Mouse (Mus musculus) heart, adult 2 months (tissue): Measurements from ENCODE around the gene Camsap2. TPM values are rescaled to one million over a fixed set of nuclear protein-coding genes. Genes with fewer than 3 reads are reported as not detected.
A peak's percentile ranks its signal among the peaks of the same experiment; 100 is the strongest.

ENCODE experiments used
- DNase-seq, 2 experiments: peaks; one replicate each; pipeline ENCODE4 v3.0.0; 2021
- H3K27ac ChIP-seq: fragments of 200-600 bp; 2 replicates; pipeline ENCODE4 v1.8.1; 2022
- H3K27me3 ChIP-seq: fragments of 200-500 bp; 2 replicates; pipeline ENCODE4 v1.6.1; 2012; ENCODE audit warnings: mild to moderate bottlenecking, low read length, inconsistent platforms, mixed read lengths; ENCODE audit not compliant: control insufficient read depth, insufficient read depth
- H3K36me3 ChIP-seq: fragments of 200-500 bp; 2 replicates; pipeline ENCODE4 v1.6.1; 2012; ENCODE audit warnings: low read length, inconsistent platforms; ENCODE audit not compliant: control insufficient read depth, insufficient read depth
- H3K4me1 ChIP-seq: fragments of 200-500 bp; 2 replicates; pipeline ENCODE4 v1.6.1; 2011; ENCODE audit warnings: low read length; ENCODE audit not compliant: control insufficient read depth, insufficient read depth
- H3K4me3 ChIP-seq: fragments of 200-600 bp; 2 replicates; pipeline ENCODE4 v1.8.1; 2022
- H3K79me2 ChIP-seq: fragments of 200-500 bp; replicated peaks from 2 replicates; pipeline ENCODE4 v1.6.1; 2012; ENCODE audit warnings: mild to moderate bottlenecking, inconsistent platforms, low read length, moderate library complexity, mixed read lengths; ENCODE audit not compliant: control insufficient read depth, insufficient read depth
- H3K9ac ChIP-seq: fragments of 200-500 bp; 2 replicates; pipeline ENCODE4 v1.6.1; 2012; ENCODE audit warnings: low read depth, mild to moderate bottlenecking, control low read depth, inconsistent platforms, low read length, mixed read lengths
- CTCF ChIP-seq: fragments of 200-600 bp; IDR thresholded peaks from 2 replicates; pipeline ENCODE4 v1.8.1; 2022; ENCODE audit warnings: antibody characterized with exemption, mild to moderate bottlenecking, moderate library complexity
- EP300 ChIP-seq: fragments of 200-500 bp; IDR thresholded peaks from 2 replicates; pipeline ENCODE4 v1.6.1; 2011; ENCODE audit warnings: low read depth, low read length, control low read depth; ENCODE audit not compliant: insufficient read depth
- POLR2A ChIP-seq: fragments of 200-500 bp; IDR thresholded peaks from 2 replicates; pipeline ENCODE4 v1.6.1; 2011; ENCODE audit warnings: mild to moderate bottlenecking, low read depth, low read length, control low read depth; ENCODE audit not compliant: insufficient read depth
- WGBS: fragments of 180-500 bp; shearing (Covaris S2); methylation state at CpG from one replicate; pipeline ENCODE4 v1.1.7; 2018; 5-methylcytosine and 5-hydroxymethylcytosine counted together
- intact Hi-C: fragments of 180-260 bp; cut with DNase I; formaldehyde crosslinking; loops from one replicate; pipeline ENCODE4 v1.15.1; 2025
- polyA plus RNA-seq: library from polyadenylated mRNA; depleted of rRNA; stranded (reverse); fragments of >200 nt; gene quantifications from 2 replicates; pipeline ENCODE4 v1.2.3, GENCODE M21; 2012
- total RNA-seq, 2 experiments: library from RNA; stranded (reverse); gene quantifications; 2 replicates each; pipeline ENCODE4 v1.2.3; 2021

The Camsap2 gene
- total and polyA plus RNA-seq, 3 experiments = 4.3 to 21.3 (median 21.2) TPM

DNA sequence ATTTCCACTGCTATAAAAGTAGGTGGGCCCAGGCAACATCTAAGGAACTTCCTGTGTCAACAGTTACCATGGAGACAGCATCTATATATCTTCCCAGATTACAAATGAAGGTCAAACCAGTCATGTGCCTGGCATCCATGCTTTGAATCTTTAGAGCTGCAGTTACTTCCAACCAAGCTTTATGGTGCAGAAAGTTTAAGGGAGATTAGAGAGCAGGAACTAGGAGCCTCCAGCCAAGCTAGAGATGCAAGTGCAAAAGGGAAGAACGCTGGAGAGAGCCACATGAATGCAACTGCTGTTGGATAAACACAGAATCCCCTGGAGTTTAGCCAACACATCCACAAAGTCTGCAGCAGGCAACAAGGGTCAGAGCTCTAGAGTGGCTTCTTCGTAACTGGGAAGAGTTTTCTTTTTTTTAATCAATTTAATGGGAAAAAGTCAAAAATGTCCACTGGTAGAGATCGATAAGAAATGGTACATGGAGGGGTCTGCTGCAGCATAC, 4.8 kb upstream of the Camsap2 start:
- H3K27ac ChIP-seq = no peak overlapping the region
- no peak overlapping the region for H3K9ac ChIP-seq
- no peak overlapping the region for H3K4me3 ChIP-seq
- intact Hi-C loops = no loop called here
- TF ChIP-seq EP300 (no peak), CTCF (no peak), POLR2A (no peak)
- no peaks in the 10 kb centered on the region for H3K27me3 ChIP-seq
- H3K79me2 ChIP-seq = no peaks in the 10 kb centered on the region
- no peak for DNase-seq
- H3K4me1 ChIP-seq = no peaks in the 10 kb centered on the region; the same call in 1 of the 2 replicates
- 52% methylated on average over 3 of the region's 3 CpGs for WGBS
- H3K36me3 ChIP-seq = no peaks in the 10 kb centered on the region

DNA sequence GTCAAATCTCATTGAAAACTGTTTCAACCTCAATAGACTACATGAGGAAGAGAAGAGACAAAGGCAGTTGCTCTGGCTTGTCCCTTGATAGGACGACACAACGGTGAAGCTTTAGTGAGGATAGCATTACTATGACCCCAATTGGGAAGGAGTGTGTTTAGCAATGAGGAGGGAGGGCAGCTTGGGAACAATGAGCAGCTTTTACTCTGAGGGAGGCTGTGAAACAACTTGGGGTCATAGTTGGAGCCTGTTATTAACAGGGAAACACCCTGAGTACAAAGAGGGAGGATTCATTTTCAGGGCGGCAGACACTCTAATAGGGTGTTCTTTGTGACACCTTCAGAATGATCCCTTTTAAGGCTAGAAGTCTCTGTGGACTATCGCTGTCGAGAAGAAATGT, 2.2 kb upstream of the Camsap2 start:
- Histone ChIP-seq H3K27me3 (no peaks in the 10 kb centered on the region), H3K36me3 (no peaks in the 10 kb centered on the region), H3K9ac (no peak overlapping the region), H3K4me1 (peaks cover 3% of the 10 kb centered on the region), H3K79me2 (peaks cover 4% of the 10 kb centered on the region), H3K4me3 (no peak overlapping the region), H3K27ac (no peak overlapping the region)
- intact Hi-C loops = loop anchor here (5.0 kb wide), 1 partner anchor 41 kb away; no protein-coding TSS in a partner anchor
- TF ChIP-seq POLR2A (no peak), EP300 (no peak), CTCF (no peak)
- no peak for DNase-seq
- WGBS = 82% methylated on average over 5 of the region's 5 CpGs

DNA sequence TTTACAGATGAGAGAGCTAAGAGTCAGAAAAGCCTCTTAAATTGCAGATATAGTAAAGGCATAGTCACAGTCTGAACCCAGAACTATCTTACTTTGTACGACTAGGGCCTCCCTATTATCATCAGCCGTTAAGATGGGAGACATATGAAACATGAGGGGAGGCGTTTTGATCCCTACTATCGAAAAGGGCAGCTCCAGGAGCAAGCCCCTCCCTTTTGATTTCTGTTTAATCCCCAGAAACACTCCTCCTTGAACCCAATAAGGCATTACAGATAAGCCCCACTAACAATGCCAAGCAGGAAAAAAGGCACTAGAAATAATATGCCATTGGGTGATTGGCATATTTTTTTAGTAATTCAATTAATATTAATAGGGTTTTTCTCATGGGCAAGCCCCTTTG, 1.2 kb upstream of the Camsap2 start:
- Histone ChIP-seq H3K4me3 (no peak overlapping the region), H3K9ac (no peak overlapping the region), H3K4me1 (peaks cover 5% of the 10 kb centered on the region), H3K27ac (no peak overlapping the region), H3K36me3 (no peaks in the 10 kb centered on the region; the same call in 1 of the 2 replicates), H3K79me2 (peaks cover 4% of the 10 kb centered on the region), H3K27me3 (no peaks in the 10 kb centered on the region)
- 67% methylated on average over 4 of the region's 4 CpGs for WGBS
- no peak for DNase-seq
- TF ChIP-seq EP300 (no peak), CTCF (no peak), POLR2A (no peak)
- intact Hi-C loops = loop anchor here (5.0 kb wide), 1 partner anchor 40 kb away; no protein-coding TSS in a partner anchor

DNA sequence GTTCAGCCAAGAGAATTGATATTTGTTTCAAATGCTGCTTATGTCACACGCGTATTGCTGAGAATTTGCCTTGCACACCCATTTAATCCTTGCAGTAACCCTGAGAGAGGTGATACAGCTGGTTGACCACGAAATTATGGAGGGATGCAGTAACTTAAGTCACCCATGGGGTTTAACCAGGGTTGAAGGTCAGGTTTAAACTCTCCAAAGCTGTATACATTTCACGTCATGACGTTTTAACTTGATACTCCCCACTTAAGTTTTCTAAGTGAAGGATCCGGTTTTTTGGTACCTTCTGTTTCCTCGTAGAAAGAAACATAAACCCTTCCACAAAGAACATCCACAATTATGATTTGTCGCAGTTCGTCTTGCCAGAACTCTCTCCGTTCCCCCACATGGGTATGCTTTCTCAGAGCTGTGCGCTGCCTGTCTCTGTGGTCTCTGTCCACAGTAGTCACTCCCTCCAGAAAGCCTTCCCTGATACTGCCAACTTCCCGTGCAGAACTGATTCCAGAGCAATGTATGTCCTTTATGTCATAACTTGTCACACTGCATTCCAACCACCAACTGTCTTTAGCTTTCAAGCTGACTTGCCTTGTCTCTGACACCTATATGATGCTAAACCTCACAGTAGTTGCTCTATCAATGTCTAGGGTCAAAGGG, 600 bp upstream of the Camsap2 start:
- Histone ChIP-seq H3K4me1 (peaks cover 5% of the 10 kb centered on the region), H3K27ac (peak overlapping the region; percentile 99), H3K79me2 (peaks cover 6% of the 10 kb centered on the region), H3K27me3 (no peaks in the 10 kb centered on the region), H3K9ac (peak overlapping the region; percentile 79), H3K4me3 (peak overlapping the region; percentile 68), H3K36me3 (no peaks in the 10 kb centered on the region; the same call in 1 of the 2 replicates)
- no peak for TF ChIP-seq POLR2A
- no peak for TF ChIP-seq EP300
- TF ChIP-seq CTCF = no peak
- no peak for DNase-seq
- intact Hi-C loops = loop anchor here (1.0 to 5.0 kb wide), 2 partner anchors 39 to 68 kb away; no protein-coding TSS in a partner anchor
- 5% methylated on average over 12 of the region's 12 CpGs for WGBS

DNA sequence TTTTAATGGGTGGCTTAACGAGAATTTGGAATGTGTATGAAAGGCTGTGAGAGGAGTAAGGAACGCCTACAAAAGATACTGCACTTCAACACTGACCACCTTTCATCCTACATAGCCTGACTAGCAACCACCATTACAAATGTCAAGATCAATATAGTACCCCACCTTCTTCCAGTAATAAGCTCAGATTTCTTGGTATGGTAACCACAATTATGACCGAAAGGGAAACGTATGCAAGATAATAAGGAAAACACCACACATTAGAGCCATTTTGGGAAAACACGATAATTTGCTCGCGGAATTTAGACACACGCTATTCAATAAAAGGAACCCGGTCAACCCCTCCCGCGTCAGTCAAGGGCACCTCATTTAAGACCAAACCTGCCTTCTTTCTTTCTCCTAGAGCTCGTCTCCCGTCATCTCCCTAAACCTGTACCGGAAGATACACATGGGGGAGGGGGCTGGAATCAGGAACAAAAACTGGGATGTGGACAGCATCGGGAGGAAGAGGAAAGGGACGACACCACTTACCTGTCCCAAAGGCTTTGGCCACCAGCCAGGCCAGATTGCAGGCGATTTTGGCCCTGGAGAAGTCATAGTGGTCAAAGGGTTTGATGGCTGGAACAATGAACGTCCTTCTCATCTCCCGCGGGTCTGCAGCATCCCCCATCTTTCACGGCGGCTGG, 993 bp downstream of the Camsap2 start:
- intact Hi-C loops = loop anchor here (2.0 to 5.0 kb wide), 2 partner anchors 18 to 38 kb away; no protein-coding TSS in a partner anchor
- under 1% methylated on average over 22 of the region's 22 CpGs for WGBS

More for the DNA sequence above, 993 bp downstream of the Camsap2 start:
- Histone ChIP-seq H3K4me3 (peak overlapping the region; percentile 68), H3K27me3 (no peaks in the 10 kb centered on the region), H3K9ac (peak overlapping the region; percentile 86), H3K36me3 (no peaks in the 10 kb centered on the region; the same call in 1 of the 2 replicates), H3K4me1 (peaks cover 5% of the 10 kb centered on the region), H3K79me2 (peaks cover 8% of the 10 kb centered on the region), H3K27ac (peak overlapping the region; percentile 99)
- TF ChIP-seq POLR2A (no peak), CTCF (no peak)
- DNase-seq = no peak
